Mouse (Mus musculus) midbrain, embryonic 14.5 days (tissue): Measurements from ENCODE around the gene Pctp. TPM values are rescaled to one million over a fixed set of nuclear protein-coding genes. Genes with fewer than 3 reads are reported as not detected.
A peak's percentile ranks its signal among the peaks of the same experiment; 100 is the strongest.

Source experiments
- ATAC-seq: fragments of 200-750 bp; cut with Nextera tagmentation; 2 replicates; pipeline ENCODE4 v1.8.0; 2017; ENCODE audit warnings: moderate number of reproducible peaks, moderate library complexity; ENCODE audit not compliant: low FRiP score, low TSS enrichment
- DNase-seq: peaks from one replicate; pipeline ENCODE4 v3.0.0-alpha.2; 2015
- H3K27ac ChIP-seq: fragments of 300-500 bp; sonication (generic); replicated peaks from 2 replicates; pipeline ENCODE4 v1.5.1; 2014; ENCODE audit warnings: mild to moderate bottlenecking, low read depth, low read length, moderate library complexity
- H3K27me3 ChIP-seq: fragments of 300-500 bp; sonication (generic); 2 replicates; pipeline ENCODE4 v1.6.1; 2014; ENCODE audit warnings: low read length, control low read depth, mixed read lengths; ENCODE audit not compliant: control insufficient read depth, insufficient read depth
- H3K36me3 ChIP-seq: fragments of 300-500 bp; sonication (generic); 2 replicates; pipeline ENCODE4 v1.6.1; 2014; ENCODE audit warnings: low read length, control low read depth; ENCODE audit not compliant: control insufficient read depth, insufficient read depth
- H3K4me1 ChIP-seq: fragments of 300-500 bp; sonication (generic); 2 replicates; pipeline ENCODE4 v1.6.1; 2014; ENCODE audit warnings: mild to moderate bottlenecking, antibody characterized with exemption, low read length, control low read depth; ENCODE audit not compliant: control insufficient read depth, insufficient read depth
- H3K4me2 ChIP-seq: fragments of 300-500 bp; sonication (generic); 2 replicates; pipeline ENCODE4 v1.6.1; 2014; ENCODE audit warnings: mild to moderate bottlenecking, low read length, moderate library complexity
- H3K4me3 ChIP-seq: fragments of 300-500 bp; sonication (generic); replicated peaks from 2 replicates; pipeline ENCODE4 v1.5.1; 2014; ENCODE audit warnings: low read depth, low read length
- H3K9ac ChIP-seq: fragments of 300-500 bp; sonication (generic); replicated peaks from 2 replicates; pipeline ENCODE4 v1.6.1; 2014; ENCODE audit warnings: mild to moderate bottlenecking, low read length, moderate library complexity
- H3K9me3 ChIP-seq: fragments of 300-500 bp; sonication (generic); 2 replicates; pipeline ENCODE4 v1.6.1; 2016; ENCODE audit warnings: low read length, control low read depth, mixed read lengths; ENCODE audit not compliant: control insufficient read depth
- WGBS: fragments of 180-500 bp; shearing (Covaris S2); extraction: QIAGEN DNeasy Blood & Tissue Kit; methylation state at CpG from one replicate; pipeline ENCODE4 v1.1.7; 2014; 5-methylcytosine and 5-hydroxymethylcytosine counted together
- polyA plus RNA-seq: library from polyadenylated mRNA; unstranded; fragments of >200 nt; fragmentation: Nextera tagmentation; extraction: Ambion mirVana; gene quantifications from 2 replicates; pipeline ENCODE4 v1.2.1, GENCODE M21; 2014

The Pctp gene
- polyA plus RNA-seq, 1 experiment from 2014 or later, result 1.3 TPM

DNA sequence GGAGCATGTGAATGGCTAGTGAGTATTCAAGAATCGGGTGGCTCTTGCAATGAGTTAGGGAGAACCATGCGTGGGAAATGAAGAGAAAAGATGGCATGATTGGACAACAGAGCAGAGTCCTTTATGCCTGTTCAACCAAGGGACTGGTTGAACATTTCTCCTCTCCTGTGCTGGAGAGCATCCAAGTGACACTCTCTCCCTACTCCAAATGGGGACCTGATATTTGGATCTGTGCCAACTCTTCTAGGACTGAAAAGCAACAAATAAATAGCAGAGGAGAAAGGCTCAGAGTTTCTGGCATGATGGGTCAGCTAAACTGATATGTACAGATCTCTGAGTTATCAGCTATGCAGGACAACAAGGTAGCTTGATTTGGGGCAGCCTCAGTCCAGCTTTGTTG, 8.0 kb downstream of the Pctp start:
- no peak for ATAC-seq
- no peak for DNase-seq
- no peak overlapping the region for H3K9ac ChIP-seq
- no peak overlapping the region for H3K4me2 ChIP-seq
- no peak overlapping the region for H3K4me3 ChIP-seq
- no peaks in the 10 kb centered on the region for H3K27me3 ChIP-seq
- no peaks in the 10 kb centered on the region for H3K36me3 ChIP-seq
- no peaks in the 10 kb centered on the region for H3K9me3 ChIP-seq
- H3K27ac ChIP-seq, result no peak overlapping the region
- no peaks in the 10 kb centered on the region for H3K4me1 ChIP-seq
- WGBS, result 85% methylated on average over 2 of the region's 2 CpGs

DNA sequence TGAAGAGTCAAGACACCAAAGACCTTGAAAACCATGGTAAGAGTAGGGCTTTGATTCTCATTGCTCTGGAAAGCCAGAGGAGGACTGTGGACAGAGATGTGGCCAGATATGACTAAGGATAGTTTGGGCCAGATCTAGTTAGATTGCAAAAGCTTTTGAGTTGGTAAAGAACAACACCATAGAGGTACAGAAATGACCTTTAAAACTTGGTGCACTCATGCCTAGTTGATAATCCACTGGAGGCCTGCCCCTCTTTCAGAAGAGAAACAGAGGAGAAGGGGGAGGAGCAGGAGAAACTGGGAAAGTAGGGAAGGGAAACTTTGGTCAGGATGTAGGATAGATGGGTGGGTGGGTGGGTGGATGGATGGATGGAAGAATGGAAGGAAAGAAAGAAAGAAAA, 11.0 kb downstream of the Pctp start:
- Histone ChIP-seq H3K27ac (no peak overlapping the region), H3K4me2 (no peak overlapping the region), H3K27me3 (no peaks in the 10 kb centered on the region), H3K36me3 (no peaks in the 10 kb centered on the region), H3K9me3 (no peaks in the 10 kb centered on the region), H3K4me1 (no peaks in the 10 kb centered on the region), H3K9ac (no peak overlapping the region), H3K4me3 (no peak overlapping the region)
- DNase-seq (no peak), ATAC-seq (no peak)

DNA sequence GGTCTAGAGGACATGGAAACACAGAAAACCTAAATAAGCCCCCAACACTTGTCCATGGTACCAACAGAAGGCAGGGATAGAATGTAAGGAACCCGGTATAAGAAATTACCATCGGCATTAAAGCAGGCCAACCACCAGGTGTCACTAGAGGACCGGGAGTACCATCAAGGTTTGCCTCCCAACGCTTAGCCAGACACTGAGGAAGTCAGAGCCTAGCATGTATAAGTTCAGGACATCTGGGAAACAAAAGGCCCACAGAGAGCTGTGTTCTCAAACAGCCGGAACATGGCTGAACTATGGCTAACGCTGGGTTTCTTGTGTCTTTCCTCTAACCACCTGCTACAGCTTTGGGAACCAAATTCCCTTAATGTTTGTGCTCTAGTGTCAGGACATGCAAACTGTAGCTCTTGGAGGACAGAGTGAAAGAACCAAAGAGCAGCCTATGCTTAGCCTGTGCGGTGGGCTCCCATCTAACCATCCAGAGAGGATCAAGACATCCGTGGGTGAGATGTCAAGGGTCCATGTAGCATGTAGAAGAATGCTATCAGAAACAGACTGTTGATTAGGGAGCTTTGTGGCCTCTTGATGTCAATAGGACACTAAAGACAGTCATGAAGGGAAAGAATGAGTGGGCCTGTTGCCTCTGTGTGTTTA, 13.6 kb downstream of the Pctp start:
- peak; percentile 91 for DNase-seq
- Histone ChIP-seq H3K9ac (no peak overlapping the region), H3K36me3 (no peaks in the 10 kb centered on the region), H3K4me3 (no peak overlapping the region), H3K4me2 (no peak overlapping the region), H3K4me1 (no peaks in the 10 kb centered on the region), H3K27me3 (no peaks in the 10 kb centered on the region), H3K9me3 (no peaks in the 10 kb centered on the region), H3K27ac (no peak overlapping the region)
- WGBS, result 21% methylated on average over 8 of the region's 8 CpGs
- peak; percentile 31; the same call in 1 of the 2 replicates for ATAC-seq

DNA sequence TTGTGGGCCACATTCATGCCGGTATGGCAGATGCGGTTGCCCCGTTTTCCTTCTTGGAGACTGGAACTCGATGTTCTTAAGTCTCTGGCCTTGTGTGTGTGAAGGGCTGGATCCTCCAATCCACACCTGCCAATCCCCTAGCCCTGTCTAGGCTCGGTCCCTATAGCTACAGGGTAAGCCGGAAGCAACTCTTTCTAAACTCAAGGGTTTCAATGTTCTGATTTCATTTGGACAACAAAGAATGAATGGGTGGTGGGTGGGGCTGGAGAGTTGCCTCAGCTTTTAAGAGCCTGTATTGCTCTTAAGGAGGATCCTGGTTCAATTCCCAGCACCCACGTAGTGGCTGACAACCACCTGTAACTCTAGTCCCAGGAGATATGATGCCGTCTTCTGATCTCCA, 16.2 kb downstream of the Pctp start:
- Histone ChIP-seq H3K4me2 (no peak overlapping the region), H3K4me1 (no peaks in the 10 kb centered on the region), H3K9ac (no peak overlapping the region), H3K36me3 (no peaks in the 10 kb centered on the region), H3K4me3 (no peak overlapping the region), H3K27ac (no peak overlapping the region), H3K27me3 (no peaks in the 10 kb centered on the region), H3K9me3 (no peaks in the 10 kb centered on the region)
- WGBS, result 86% methylated on average over 8 of the region's 8 CpGs
- ATAC-seq (no peak), DNase-seq (no peak)

DNA sequence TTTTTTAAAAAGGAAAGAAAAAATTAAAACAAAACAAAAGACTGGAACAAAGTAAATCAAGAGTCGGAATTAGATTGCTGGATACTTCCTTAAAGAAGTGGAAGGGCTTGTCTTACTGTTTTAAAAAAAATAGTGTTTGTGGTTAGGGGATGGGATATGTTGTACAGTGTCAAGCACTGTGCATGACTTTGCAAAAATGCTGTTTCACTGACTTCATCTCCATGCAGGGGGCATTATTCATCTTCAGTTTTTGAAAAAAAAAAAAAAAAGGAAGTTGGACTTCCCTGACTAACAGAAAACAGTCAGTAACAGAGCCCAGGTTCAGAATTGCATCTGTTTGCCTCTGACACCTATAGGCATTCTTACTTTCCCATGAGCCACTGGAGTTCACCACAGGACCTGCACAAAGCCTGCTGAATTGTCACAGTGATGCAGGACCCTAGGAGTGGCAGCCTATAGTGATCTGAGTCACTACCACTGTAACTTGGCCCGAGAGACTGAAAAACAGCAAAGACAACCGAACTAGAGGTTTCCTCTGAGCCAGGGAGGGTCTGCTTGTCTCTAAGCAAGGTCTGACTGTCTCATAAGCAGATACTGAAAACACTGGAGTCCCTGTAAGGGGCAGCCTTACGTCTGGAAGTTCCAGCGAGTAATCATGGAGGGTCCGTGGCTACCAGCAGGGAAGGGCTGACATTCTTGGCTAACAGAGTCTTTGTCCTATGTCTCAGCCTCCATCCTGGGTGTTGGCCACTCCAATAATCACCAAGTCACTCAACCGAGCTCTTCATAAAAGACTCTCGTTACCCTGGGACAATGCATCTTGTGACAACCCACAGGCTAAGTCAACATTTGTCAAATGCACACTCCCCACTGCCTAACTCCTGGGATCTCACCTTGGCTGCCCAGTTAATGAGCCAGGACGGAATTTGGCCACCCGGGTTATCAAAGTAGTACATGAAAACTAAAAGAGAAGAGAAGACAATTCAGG, 17.2 kb downstream of the Pctp start:
- DNase-seq (no peak), ATAC-seq (no peak)
- Histone ChIP-seq H3K4me2 (no peak overlapping the region), H3K27ac (no peak overlapping the region), H3K36me3 (no peaks in the 10 kb centered on the region), H3K4me3 (no peak overlapping the region), H3K27me3 (no peaks in the 10 kb centered on the region), H3K9me3 (no peaks in the 10 kb centered on the region), H3K9ac (no peak overlapping the region), H3K4me1 (no peaks in the 10 kb centered on the region)
- 25% methylated on average over 10 of the region's 10 CpGs for WGBS

DNA sequence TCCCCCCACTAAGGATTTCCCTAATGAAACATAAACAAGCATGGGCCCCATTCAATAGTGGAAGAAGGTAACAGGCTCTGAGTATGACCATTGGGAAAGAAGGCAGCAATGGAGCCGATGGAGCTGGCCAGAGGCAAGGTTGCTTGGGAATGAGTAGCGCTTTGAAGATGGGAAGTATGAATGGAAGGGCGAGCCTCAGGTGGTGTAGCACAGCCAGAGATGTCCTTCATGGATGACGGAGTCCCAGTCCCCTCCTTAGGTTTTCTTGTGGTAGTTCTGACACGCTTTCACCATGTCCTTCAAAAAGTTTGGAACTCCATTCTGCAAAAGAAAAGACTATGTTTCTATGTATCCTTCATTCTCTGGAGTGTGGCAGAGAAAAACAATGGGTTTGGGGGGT, 18.3 kb downstream of the Pctp start:
- Histone ChIP-seq H3K36me3 (no peaks in the 10 kb centered on the region), H3K4me3 (no peak overlapping the region), H3K9ac (no peak overlapping the region), H3K4me2 (no peak overlapping the region), H3K27me3 (no peaks in the 10 kb centered on the region), H3K4me1 (no peaks in the 10 kb centered on the region), H3K27ac (no peak overlapping the region), H3K9me3 (no peaks in the 10 kb centered on the region)
- ATAC-seq, result no peak
- DNase-seq, result no peak
- WGBS, result 92% methylated on average over 5 of the region's 5 CpGs

DNA sequence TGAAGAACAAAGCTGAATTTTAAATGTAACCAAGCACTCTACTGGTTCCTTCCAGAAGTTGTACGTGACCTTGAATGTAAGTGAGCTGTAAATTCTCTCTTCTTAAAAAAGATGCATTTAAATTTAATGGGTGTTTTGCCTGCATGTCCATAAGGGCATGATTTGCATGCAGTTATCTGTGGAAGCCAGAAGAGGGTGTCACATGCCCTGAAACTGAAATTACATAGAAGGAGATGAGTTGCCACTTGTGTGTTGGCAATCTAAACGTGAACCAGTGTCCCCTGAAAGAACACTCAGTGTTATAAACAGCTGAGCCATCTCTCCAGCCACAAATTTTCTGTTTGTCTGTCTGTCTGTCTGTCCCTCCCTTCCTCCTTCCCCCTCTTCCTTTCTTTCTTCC, 19.8 kb downstream of the Pctp start:
- DNase-seq (no peak), ATAC-seq (no peak)
- Histone ChIP-seq H3K27ac (no peak overlapping the region), H3K4me3 (no peak overlapping the region), H3K4me2 (no peak overlapping the region), H3K27me3 (no peaks in the 10 kb centered on the region), H3K36me3 (no peaks in the 10 kb centered on the region), H3K9ac (no peak overlapping the region), H3K4me1 (peaks cover 11% of the 10 kb centered on the region), H3K9me3 (no peaks in the 10 kb centered on the region)
- WGBS, result 78% methylated on average over 2 of the region's 2 CpGs

DNA sequence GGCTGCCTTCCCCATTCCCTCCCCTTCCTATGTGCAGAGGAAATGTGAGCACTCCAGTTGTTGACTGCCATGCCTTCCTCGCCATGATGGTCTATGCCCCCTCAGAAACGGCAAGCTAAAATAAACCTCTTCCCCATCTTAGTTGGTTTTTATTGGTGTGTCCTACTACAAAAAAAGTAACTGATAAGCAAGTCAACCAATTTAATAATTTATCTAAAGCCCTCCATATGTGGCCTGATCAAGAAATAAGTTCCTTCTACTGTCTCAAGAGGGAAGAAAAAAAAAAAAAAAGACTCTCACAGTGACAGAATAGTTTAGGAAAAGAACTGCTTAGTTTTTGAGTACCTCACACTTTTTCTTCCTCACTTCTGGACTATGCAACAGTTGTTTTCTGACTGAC, 22.6 kb downstream of the Pctp start:
- H3K4me1 ChIP-seq, result peaks cover 14% of the 10 kb centered on the region
- H3K27me3 ChIP-seq, result no peaks in the 10 kb centered on the region
- H3K9me3 ChIP-seq, result no peaks in the 10 kb centered on the region
- no peak overlapping the region for H3K4me3 ChIP-seq
- no peaks in the 10 kb centered on the region for H3K36me3 ChIP-seq
- H3K9ac ChIP-seq, result no peak overlapping the region
- ATAC-seq (no peak), DNase-seq (no peak)
- H3K27ac ChIP-seq, result no peak overlapping the region
- WGBS, result 97% methylated on average over 2 of the region's 2 CpGs
- H3K4me2 ChIP-seq, result no peak overlapping the region
